Mouse (Mus musculus): ENCODE data around the gene Gm17657. TPM values are rescaled to one million over a fixed set of nuclear protein-coding genes. Genes with fewer than 3 reads are reported as not detected.
A peak's percentile ranks its signal among the peaks of the same experiment; 100 is the strongest.

Gene Gm17657
- polyA plus RNA-seq, 1 experiment from 2014 or later, result not detected

DNA sequence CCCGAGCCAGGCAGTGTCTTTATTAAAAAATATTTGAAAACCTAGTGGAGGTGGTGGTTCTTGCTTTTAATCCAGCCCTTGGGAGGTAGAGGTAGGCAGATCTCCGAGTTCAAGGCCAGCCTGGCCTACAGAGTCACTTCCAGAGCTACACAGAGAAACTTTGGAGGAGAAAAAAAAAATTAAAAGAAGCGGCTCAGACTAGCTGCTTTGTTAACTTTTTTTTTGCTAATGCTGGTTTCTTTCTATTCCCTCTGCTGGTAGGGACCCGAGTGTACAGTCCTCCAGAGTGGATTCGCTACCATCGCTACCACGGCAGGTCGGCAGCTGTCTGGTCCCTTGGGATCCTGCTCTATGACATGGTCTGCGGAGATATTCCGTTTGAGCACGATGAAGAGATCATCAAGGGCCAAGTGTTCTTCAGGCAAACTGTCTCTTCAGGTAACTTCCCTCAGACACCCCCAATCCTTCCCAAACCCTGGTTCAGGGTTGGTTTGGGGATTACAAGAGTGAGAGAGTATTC, 55.9 kb downstream of the Gm17657 start:
- H3K36me3 ChIP-seq (ENCODE audit: control insufficient read depth, insufficient read depth, low read length), result peaks cover 14% of the 10 kb centered on the region
- H3K4me2 ChIP-seq (ENCODE audit: low read length), result peak overlapping the region; percentile 67
- ATAC-seq (no peak), DNase-seq (ENCODE audit: low spot score) (no peak)
- no peak overlapping the region for H3K4me3 ChIP-seq (ENCODE audit: low read depth, low read length)
- H3K9me3 ChIP-seq (replicated peaks; ENCODE audit: control insufficient read depth, low read length), result no peaks in the 10 kb centered on the region
- H3K4me1 ChIP-seq (ENCODE audit: control insufficient read depth, insufficient read depth, low read length), result peaks cover 10% of the 10 kb centered on the region
- no peaks in the 10 kb centered on the region for H3K27me3 ChIP-seq (replicated peaks; ENCODE audit: control insufficient read depth, insufficient read depth, low read length)
- 0 out of 2 replicates have a peak overlapping the region, but pooled peaks have one; percentile 13 for H3K9ac ChIP-seq (ENCODE audit: low read length)
- 84% methylated on average over 11 of the region's 11 CpGs for WGBS
- no peak overlapping the region for H3K27ac ChIP-seq (ENCODE audit: low read depth, low read length)

DNA sequence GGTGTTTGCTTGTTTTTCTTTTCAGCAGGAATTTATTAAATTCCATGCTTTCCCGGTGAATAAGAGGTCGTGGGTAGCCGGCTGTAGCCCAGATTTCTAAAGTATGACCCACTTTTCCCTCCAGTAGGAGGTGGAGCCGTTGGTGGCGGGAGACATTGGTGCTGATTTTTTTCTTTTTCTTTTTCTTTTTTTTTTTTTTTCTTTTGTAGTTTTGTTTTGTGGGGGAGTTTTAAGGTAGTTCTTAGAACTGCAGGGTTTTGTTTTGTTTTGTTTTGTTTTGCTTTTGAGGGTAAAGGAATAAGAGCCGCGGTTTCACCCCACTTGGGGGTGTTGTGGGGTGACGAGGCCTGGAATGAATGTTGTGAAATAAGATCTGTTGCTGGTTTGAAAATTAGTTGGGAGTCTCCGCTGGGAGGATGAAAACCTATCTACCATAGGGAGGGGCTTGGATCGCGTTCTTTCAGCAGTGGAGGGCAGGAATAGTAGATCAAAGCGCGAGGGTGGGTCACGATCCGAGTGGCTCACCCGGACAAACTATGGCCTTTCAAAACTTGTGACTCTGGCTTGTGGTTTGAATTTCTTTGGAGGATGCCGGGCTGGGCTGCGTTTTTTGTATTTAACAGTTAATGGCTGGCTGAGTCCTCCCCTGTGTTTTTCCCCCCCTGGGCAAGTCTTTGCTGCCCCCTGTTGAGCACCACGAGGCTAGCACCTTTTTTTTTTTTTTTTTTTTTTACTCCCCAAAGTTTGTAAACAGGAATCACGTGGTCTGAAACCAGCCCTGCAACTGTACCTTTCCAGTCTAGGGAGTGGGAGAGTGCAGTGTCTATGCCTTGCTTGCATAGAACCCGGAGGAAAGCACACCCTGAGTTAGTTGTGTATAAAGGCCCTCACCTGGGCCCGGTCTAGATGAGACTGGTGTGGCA, 56.9 kb downstream of the Gm17657 start:
- Histone ChIP-seq H3K9me3 (replicated peaks; ENCODE audit: control insufficient read depth, low read length) (no peaks in the 10 kb centered on the region), H3K4me2 (ENCODE audit: low read length) (peak overlapping the region; percentile 67), H3K27me3 (replicated peaks; ENCODE audit: control insufficient read depth, insufficient read depth, low read length) (no peaks in the 10 kb centered on the region), H3K9ac (ENCODE audit: low read length) (peak overlapping the region; percentile 84), H3K4me3 (ENCODE audit: low read depth, low read length) (peak overlapping the region; percentile 87), H3K27ac (ENCODE audit: low read depth, low read length) (0 out of 2 replicates have a peak overlapping the region, but pooled peaks have one; percentile 17), H3K36me3 (ENCODE audit: control insufficient read depth, insufficient read depth, low read length) (peaks cover 14% of the 10 kb centered on the region), H3K4me1 (ENCODE audit: control insufficient read depth, insufficient read depth, low read length) (peaks cover 11% of the 10 kb centered on the region)
- WGBS, result 2% methylated on average over 22 of the region's 22 CpGs
- no peak for ATAC-seq
- DNase-seq (ENCODE audit: low spot score), result peak; percentile 76

DNA sequence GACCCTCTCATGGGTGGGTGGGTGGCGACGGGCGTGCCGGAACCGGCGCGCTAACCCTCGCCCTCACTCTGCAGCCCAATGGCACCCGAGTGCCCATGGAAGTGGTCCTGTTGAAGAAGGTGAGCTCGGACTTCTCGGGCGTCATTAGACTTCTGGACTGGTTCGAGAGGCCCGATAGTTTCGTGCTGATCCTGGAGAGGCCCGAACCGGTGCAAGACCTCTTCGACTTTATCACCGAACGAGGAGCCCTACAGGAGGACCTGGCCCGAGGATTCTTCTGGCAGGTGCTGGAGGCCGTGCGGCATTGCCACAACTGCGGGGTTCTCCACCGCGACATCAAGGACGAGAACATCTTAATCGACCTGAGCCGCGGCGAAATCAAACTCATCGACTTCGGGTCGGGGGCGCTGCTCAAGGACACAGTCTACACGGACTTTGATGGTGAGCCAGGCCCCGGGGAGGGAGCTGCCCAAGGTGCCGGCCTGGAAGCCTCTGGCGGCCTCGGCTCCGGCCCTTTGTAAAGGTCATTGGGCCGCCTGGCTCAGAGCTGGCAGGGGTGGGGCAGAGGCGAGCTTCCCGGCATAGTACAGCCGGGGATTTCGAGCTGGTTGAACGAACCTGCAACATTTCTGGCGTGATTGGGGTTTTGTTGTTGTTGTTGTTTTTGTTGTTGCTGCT, 57.7 kb downstream of the Gm17657 start:
- H3K4me2 ChIP-seq (ENCODE audit: low read length), result peak overlapping the region; percentile 67
- H3K9ac ChIP-seq (ENCODE audit: low read length), result peak overlapping the region; percentile 84
- under 1% methylated on average over 48 of the region's 48 CpGs for WGBS
- H3K36me3 ChIP-seq (ENCODE audit: control insufficient read depth, insufficient read depth, low read length), result peaks cover 14% of the 10 kb centered on the region
- no peaks in the 10 kb centered on the region for H3K27me3 ChIP-seq (replicated peaks; ENCODE audit: control insufficient read depth, insufficient read depth, low read length)
- ATAC-seq (no peak), DNase-seq (ENCODE audit: low spot score) (peak; percentile 38)
- H3K9me3 ChIP-seq (replicated peaks; ENCODE audit: control insufficient read depth, low read length), result no peaks in the 10 kb centered on the region
- 0 out of 2 replicates have a peak overlapping the region, but pooled peaks have one; percentile 89 for H3K27ac ChIP-seq (ENCODE audit: low read depth, low read length)
- peak overlapping the region; percentile 87 for H3K4me3 ChIP-seq (ENCODE audit: low read depth, low read length)
- H3K4me1 ChIP-seq (ENCODE audit: control insufficient read depth, insufficient read depth, low read length), result peaks cover 11% of the 10 kb centered on the region

DNA sequence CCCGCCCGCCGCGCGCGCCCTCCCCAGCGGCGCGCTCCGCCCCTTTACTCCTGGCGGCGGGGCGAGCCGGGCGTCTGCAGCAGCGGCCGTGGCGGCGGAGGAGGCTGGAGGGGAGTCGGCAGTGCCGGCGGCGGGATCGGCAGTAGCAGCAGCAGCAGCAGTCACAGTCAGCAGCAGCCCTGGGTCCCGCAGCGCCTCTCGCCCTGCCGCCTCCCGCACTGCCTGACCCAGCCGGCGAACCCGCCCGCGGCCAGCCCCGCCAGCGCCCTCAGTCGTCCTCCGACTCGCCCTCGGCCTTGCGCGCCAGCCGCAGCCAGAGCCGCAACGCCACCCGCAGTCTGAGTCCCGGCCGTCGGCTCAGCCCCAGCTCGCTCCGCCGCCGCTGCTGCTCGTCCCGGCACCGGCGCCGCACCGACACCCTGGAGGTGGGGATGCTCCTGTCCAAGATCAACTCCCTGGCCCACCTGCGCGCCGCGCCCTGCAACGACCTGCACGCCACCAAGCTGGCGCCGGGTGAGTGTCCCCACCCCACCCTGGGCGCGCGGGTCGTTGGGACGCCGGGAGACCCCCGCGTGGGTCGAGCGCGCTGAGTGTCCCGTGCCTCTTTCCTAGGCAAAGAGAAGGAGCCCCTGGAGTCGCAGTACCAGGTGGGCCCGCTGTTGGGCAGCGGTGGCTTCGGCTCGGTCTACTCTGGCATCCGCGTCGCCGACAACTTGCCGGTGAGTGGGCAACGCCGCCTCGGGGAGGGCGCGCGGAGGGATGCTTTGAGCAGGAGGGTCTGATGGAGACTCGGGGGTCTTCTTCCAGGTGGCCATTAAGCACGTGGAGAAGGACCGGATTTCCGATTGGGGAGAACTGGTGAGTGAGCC, 58.5 kb downstream of the Gm17657 start, which contains the start of gene Pim1:
TSS of gene Pim1 (plus strand) at position 41 of the 869 bp plus-strand sequence.
- H3K36me3 ChIP-seq (ENCODE audit: control insufficient read depth, insufficient read depth, low read length), result peaks cover 14% of the 10 kb centered on the region
- H3K27ac ChIP-seq (ENCODE audit: low read depth, low read length), result peak within 1 kb of the TSS; percentile 95
- H3K4me2 ChIP-seq (ENCODE audit: low read length), result peak within 1 kb of the TSS; percentile 67
- WGBS, result 1% methylated on average over 78 of the region's 99 CpGs
- peak within 1 kb of the TSS; percentile 87 for H3K4me3 ChIP-seq (ENCODE audit: low read depth, low read length)
- peak within 1 kb of the TSS; percentile 89 for H3K9ac ChIP-seq (ENCODE audit: low read length)
- no peaks in the 10 kb centered on the region for H3K27me3 ChIP-seq (replicated peaks; ENCODE audit: control insufficient read depth, insufficient read depth, low read length)
- peaks cover 11% of the 10 kb centered on the region for H3K4me1 ChIP-seq (ENCODE audit: control insufficient read depth, insufficient read depth, low read length)
- H3K9me3 ChIP-seq (replicated peaks; ENCODE audit: control insufficient read depth, low read length), result no peaks in the 10 kb centered on the region
- ATAC-seq (peak; percentile 79), DNase-seq (ENCODE audit: low spot score) (peak; percentile 65)

DNA sequence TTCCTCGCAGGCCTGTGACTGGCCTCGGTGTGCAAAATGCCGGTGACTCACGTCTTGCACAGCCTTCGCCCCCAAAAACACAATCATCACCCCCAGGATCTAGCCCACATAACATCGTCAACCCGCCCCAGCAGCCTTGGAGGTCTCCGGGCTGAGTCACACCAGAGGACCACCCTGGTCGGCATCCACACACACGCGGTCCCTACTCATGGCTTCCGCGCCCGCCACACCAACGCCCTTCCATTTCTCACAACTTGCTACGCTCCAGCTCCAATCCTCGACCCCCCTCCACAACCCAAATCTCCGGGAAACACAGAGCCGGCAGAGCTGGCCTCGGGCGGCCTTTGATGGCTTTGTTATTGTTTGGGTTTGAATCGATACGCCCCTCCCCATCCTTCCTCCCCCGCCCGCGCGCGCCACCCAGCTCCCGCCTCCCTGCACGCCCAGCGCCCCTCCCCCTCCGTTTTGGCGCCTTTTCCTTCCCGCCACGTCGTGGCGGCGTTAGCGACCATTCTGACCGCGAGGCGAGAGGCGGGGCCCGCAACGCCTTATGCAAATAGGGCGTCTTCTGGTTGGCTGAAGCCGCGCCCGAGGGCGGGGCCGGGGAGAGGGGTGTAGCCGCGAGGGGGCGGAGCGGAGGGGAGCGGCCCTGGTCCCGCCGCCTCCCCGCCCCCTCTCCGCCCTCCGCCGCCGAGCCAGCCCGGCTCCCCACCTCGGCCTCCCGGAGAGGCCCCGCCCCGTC, 59.3 kb downstream of the Gm17657 start:
- peak overlapping the region; percentile 67 for H3K4me2 ChIP-seq (ENCODE audit: low read length)
- no peaks in the 10 kb centered on the region for H3K27me3 ChIP-seq (replicated peaks; ENCODE audit: control insufficient read depth, insufficient read depth, low read length)
- peak; percentile 100 for DNase-seq (ENCODE audit: low spot score)
- peaks cover 14% of the 10 kb centered on the region for H3K36me3 ChIP-seq (ENCODE audit: control insufficient read depth, insufficient read depth, low read length)
- peak; percentile 92 for ATAC-seq
- peaks cover 11% of the 10 kb centered on the region for H3K4me1 ChIP-seq (ENCODE audit: control insufficient read depth, insufficient read depth, low read length)
- under 1% methylated on average over 53 of the region's 68 CpGs for WGBS
- peak overlapping the region; percentile 95 for H3K27ac ChIP-seq (ENCODE audit: low read depth, low read length)
- peak overlapping the region; percentile 87 for H3K4me3 ChIP-seq (ENCODE audit: low read depth, low read length)
- no peaks in the 10 kb centered on the region for H3K9me3 ChIP-seq (replicated peaks; ENCODE audit: control insufficient read depth, low read length)
- peak overlapping the region; percentile 89 for H3K9ac ChIP-seq (ENCODE audit: low read length)

DNA sequence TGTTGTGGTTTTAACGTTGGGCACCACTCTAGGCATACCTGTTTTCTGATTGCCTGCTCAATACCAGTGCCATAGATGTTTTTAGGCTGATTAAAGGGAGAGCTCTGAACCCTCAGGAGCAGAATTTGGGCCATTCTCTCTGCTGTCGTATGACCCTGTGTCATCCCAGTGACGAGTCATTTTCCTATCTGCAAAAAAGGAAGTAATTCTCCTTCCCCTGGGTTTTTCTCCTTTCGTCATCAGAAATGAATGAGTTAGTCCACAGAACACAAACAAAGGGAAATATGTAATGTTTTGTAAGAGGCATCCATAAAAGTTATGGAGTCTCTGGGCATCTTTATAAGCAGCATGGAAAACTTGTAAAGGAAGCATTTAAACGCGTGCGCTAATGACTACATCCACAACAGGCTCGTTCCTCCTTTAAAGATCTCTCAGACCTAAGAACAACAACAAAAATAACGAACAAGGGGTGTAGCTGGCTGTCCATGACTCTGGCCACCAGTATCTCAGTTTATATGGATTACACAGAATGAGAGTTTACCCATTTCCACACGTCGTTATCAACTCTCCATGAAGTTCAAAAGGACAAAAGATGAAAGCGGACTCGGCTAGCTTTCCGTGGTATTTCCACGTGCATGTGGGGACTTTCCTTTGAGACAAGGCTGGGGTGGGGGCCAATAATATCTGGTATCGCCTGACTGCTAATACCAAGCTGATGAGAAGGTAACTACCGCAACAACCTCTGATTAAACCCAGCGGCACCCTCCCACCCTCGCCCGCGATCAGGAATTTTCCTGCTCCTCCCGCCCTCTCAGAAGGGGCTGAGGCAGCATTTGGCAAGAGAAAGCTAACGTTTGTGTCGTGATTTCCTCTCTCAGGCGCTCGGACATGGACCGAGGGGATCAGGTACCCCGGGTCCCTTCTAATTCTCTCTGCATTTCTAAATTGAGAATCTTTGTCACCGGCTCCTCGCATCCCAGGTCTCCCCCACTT, 60.2 kb downstream of the Gm17657 start:
- WGBS, result 8% methylated on average over 30 of the region's 30 CpGs
- H3K9ac ChIP-seq (ENCODE audit: low read length), result peak overlapping the region; percentile 89
- H3K4me3 ChIP-seq (ENCODE audit: low read depth, low read length), result peak overlapping the region; percentile 87
- H3K4me2 ChIP-seq (ENCODE audit: low read length), result peak overlapping the region; percentile 67
- DNase-seq (ENCODE audit: low spot score) (peak; percentile 69), ATAC-seq (peak; percentile 4; the same call in 1 of the 2 replicates)
- peak overlapping the region; percentile 95 for H3K27ac ChIP-seq (ENCODE audit: low read depth, low read length)
- H3K36me3 ChIP-seq (ENCODE audit: control insufficient read depth, insufficient read depth, low read length), result peaks cover 8% of the 10 kb centered on the region
- H3K4me1 ChIP-seq (ENCODE audit: control insufficient read depth, insufficient read depth, low read length), result peaks cover 11% of the 10 kb centered on the region
- H3K27me3 ChIP-seq (replicated peaks; ENCODE audit: control insufficient read depth, insufficient read depth, low read length), result no peaks in the 10 kb centered on the region
- no peaks in the 10 kb centered on the region for H3K9me3 ChIP-seq (replicated peaks; ENCODE audit: control insufficient read depth, low read length)

DNA sequence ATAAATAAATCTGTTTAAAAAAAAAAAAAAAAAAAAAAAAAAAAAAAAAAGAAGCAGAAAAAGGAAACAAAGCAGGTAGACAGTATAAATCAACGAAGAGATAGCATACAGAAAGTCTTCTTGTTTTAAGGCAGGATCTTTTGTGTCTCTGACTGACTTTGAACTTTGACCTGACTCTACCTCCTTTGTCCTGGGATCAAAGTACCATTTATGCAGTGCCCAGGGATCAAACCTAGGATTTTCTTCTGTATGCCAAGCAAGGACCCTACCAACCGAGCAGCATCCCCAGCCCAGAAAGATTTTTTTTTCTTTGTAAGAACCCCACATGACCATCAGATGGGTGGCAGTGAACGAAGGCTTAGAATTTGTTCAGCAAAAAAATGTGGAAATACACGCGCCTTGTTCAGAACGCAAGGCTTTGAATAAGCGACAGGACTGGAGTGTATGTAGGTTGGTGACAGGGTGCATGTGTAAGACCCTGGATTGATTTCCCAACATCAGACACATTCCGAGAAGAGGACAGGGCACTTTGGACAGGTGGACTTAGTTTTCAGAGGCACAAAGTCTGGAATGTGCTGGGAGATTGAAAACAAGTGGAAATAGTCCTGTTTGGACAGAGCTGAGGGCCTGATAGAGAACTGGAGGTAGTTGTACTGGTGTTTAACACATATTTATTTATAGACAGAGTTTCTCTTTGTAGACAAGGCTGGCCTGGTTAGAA, 61.0 kb downstream of the Gm17657 start:
- no peak for DNase-seq (ENCODE audit: low spot score)
- peaks cover 11% of the 10 kb centered on the region for H3K4me1 ChIP-seq (ENCODE audit: control insufficient read depth, insufficient read depth, low read length)
- peak overlapping the region; percentile 67 for H3K4me2 ChIP-seq (ENCODE audit: low read length)
- no peaks in the 10 kb centered on the region for H3K9me3 ChIP-seq (replicated peaks; ENCODE audit: control insufficient read depth, low read length)
- ATAC-seq, result no peak
- H3K36me3 ChIP-seq (ENCODE audit: control insufficient read depth, insufficient read depth, low read length), result no peaks in the 10 kb centered on the region
- no peaks in the 10 kb centered on the region for H3K27me3 ChIP-seq (replicated peaks; ENCODE audit: control insufficient read depth, insufficient read depth, low read length)
- no peak overlapping the region for H3K9ac ChIP-seq (ENCODE audit: low read length)
- 82% methylated on average over 8 of the region's 8 CpGs for WGBS
- H3K4me3 ChIP-seq (ENCODE audit: low read depth, low read length), result no peak overlapping the region
- no peak overlapping the region for H3K27ac ChIP-seq (ENCODE audit: low read depth, low read length)
